Mouse (Mus musculus): ENCODE measurements around the gene Ddah1.

Ddah1 gene

DNA sequence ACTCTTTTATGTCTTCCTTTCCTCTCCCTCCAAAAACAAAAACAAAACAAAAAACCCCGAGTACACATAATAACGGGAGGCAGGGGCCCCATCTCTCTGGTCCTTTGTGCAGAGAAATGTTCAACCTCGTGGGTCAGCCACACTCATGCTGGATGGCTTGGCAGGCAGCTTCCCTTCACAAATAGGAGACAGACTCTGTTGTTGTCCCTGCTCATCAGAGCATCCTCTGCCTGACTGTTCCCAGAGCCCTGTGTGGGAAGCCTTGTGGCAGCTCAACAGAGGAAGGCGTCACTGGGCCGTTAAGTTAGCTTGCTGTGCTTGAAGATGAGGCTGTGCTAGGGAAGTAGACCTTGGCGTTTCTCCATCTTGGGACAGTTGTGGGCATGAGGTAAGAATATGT lies 58.8 kb downstream of the Ddah1 start:
- DNase-seq (ENCODE audit: low spot score) = no peak

DNA sequence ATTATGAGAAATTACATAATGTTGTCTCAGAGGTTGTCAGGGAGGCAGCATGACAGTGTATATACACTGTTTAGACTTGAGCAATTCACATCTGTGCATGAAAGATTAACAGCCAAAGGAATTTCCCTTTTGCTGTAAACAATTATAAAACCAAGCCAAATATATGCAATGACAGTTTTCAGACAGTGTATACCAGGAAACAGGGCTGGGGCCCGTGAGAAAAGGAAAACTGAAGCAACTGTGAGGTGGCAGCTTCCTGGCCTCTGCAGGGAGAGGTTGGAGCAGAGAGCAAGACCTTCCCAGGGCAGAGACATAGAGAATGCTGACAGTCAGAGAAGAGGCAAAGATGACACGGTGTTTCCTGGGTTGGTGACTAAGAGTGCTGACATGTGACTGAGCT lies 62.0 kb downstream of the Ddah1 start:
- DNase-seq (ENCODE audit: low spot score) = no peak

DNA sequence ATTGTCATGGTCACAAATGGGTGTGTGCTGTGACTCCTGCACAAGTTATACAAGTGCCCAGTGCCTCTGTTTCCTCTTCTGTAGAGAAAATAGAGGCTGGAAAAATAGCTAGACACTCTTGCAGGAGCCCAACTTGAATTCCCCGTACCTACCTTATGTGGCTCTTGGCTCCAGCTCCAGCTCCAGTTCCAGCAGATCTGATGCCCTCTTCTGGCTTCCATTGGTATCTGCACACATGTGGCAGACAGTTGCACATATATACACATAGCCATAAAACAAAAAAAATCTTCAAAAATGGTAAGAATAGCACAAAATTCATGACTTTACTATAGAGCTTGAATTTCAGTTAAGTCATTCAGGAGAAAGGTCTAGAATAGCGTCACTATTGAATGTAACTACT lies 62.5 kb downstream of the Ddah1 start:
- no peak for DNase-seq (ENCODE audit: low spot score)

DNA sequence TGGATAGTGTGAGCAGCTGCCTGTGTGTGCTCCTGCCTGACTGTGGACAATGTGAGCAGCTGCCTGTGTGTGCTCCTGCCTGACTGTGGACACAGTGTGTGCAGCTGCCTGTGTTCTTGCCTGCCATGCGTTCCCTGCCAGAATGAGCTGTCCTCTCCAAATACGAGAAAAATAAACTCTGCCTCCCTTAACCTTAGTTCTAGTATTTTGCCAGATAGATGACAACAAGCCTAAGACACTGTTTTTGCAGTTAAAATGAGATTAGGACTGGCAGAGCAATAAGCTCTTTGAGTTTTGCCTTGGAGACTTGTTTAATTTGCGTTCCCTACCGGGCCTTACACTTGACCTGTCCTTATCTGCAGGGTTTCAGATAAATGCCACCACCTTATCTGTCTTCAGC lies 63.7 kb downstream of the Ddah1 start:
- no peak for DNase-seq (ENCODE audit: low spot score)

DNA sequence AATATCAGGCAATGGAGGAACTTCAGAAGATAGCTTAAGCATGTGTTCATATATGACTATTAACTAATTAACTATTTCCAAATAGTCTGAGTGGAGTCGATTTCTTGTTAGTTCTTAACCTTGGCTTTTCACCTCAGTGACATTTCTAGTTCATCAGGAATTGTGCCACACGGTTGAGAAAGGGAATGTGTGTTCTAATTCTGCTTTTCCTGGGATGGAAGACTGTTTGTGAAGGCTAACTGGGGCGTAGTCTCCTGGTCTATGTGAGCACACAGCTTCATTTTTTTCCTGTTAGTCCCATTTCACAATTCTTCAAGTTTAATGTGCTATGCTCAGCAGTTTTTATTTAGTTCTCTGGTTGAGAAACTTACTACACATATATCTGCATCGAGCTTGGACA lies 65.2 kb downstream of the Ddah1 start:
- no peak for DNase-seq (ENCODE audit: low spot score)

DNA sequence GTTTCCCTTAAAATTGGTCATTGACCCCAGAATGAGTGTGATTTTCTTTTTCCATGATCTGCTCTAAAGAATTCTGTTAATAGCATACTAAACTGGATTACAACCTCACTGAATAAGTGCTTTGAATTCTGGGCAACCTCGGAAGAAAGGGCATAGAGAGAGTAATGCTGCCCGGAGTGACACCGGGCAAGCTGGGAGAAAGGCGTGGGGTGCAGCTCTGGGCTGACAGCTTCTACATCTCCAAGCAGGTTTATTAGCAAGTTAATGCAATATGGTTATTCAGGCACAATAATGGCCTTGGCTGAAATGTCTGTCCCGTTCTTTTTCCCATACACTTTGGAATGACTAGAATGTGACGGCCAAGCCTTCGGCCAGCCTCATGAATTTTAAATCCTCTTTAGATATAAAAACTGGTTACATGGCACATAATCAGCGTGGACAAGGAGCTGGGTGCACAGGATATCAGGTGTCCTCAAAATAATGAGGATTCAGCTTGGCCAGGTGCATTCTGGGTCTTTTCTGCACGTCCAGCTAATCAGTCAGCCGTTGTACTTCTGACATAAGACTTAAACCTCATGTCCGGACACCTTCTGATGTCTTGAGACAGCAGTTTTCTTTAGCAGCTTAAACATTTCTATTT lies 67.1 kb downstream of the Ddah1 start:
- DNase-seq (ENCODE audit: low spot score) = no peak

DNA sequence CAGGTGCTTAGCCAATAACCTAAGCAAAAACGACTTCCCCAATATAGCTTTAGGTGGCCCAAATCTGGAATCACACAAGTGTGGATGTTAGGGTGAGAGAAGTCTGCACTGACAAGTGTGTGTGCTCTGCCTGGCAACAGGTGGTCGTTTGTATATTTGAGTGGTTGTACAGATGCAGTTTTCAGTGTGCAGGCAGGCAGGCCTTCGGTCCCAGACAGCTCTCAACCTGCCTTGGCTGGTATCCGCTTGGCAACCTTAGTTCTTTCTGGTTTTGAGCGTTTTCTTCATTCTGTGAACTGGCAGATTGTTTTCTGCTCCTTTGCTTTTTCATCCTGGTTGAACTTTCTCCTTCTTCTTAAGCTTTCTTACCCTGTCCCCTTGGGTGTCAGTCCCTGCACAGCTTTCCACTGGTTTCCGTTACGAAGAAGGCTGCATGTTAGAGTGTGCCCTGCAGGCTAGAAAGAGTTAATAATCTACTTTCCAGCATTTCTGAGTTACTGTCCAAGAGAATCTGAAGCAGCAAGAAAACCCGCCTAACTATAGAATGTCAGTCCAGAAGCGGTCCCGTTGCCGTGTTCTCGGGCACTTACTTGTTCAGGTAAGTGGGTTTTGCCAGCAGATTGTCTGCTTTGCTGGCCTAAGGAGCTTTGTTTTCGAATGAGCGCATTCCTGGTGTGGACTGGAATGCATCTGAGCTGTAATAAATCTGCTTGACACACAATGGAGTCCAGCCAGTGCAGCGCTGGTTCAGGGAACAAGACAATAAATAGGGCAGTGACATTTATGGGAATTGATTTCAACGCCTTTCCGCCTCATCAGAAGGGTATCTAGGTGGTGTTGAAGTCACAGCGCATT lies 68.9 kb downstream of the Ddah1 start:
- peak; percentile 33 for DNase-seq (ENCODE audit: low spot score)

DNA sequence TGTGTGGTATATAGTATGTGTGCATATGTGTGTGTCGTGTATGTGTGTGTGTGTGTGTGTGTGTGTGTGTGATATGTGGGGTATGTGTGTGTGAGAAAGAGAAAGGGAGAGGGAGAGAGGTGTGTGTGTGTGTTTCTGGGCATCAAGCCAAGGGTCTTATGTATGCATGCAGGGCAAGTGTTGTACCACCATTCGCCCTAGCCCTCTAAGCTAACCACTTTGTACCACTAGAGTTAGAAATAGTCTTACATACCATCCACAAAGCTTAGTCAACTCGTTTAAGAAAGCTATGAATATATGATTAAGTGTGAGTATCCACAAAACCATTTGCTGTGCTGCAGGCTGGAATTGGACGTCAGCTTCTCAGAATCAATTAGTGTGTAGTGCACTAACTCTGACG lies 70.4 kb downstream of the Ddah1 start:
- DNase-seq (ENCODE audit: low spot score) = no peak

DNA sequence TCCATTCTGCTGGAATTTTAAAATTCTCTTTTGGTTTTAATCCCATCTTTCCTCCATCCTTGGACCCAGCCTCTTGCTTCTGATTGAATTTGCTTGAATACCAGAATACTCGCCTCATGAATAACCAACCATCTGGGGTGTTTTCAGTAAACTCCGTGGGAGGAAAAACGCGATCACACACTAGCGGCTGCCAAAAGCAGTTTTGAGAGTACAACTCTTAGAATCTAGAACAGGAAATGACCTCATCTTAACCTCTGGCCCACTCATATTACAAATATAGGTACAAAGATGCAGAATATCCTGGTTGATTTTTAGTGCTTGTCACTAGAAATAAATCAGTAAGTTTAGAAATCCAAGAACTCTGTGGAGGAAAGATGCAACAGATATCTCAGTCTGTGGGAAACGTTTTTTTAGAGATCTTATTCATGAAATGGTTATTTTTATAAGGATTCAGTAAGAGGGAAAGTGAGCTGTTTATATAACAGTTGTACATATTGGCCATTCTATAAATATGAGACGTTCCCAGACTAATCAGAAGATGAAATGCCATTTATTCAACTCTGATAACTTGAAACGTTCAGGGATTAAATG lies 75.6 kb downstream of the Ddah1 start:
- no peak for DNase-seq (ENCODE audit: low spot score)

DNA sequence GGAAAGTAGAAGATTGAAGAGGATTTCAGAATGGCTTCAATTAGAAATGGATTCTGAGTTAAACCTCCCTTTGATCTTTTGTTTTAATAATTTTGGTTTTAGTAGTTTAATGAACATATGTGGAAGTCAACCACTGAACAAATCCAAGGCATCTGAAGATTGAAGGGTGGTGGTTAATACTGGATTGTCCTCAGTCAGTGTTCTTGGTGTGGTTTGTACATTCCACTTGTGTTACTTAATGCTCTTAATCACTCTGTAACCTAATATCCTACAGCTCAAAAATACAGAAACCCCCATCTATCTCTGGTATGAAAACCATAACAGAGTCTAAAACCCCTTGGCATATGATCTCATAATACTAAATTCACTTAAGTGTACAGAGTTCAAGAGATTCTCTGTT lies 79.8 kb downstream of the Ddah1 start:
- no peak for DNase-seq (ENCODE audit: low spot score)

DNA sequence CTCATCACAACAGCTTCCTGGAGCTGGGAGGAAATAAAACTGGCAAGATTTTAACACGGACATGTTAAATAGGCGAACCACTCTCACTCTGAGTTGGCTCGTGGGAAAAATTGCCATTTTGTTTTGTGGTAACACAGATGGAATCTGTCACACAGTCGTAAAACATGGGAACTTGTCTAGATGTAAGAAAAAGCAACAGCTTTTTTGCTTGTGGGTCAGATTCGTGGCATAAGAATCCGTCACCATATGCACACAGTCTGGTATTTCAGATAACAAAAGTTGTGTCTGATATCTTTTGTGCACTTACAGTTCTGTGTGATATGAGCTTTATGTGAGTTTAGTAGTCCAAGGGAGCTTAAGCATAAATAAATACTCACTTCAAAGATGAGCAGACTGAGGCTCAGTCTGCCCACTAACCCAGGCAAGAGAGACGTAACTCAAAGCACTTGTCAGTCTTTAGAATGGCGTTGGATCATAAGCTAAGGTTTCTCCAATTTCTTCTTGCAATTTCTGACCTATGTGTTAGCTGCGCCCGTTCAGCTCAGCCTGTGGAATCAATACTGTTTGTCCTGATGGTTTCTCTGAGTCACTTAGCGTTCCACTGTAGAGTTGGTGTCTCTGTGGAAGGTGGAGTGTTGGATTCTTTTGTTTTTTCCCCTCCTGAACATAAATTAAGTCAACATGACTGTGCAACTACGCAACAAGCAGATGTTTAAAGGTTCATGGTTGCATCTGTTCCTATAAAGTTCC lies 83.7 kb downstream of the Ddah1 start:
- DNase-seq (ENCODE audit: low spot score) = no peak

DNA sequence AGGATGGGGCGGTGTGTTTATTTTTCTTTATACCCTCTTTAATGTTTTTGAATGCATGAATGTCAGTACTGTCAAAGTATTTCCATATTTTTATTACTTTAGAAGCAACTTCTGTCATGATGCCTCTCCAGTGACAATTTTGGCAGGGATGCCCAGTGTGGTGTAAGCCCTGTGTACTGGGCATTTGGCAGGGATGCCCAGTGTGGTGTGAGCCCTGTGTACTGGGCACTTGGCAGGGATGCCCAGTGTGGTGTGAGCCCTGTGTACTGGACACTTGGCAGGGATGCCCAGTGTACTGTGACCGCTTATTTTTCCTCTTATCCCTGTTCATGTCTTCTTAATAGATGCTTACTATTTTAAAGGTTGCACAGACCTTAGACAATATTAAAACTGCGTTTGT lies 85.4 kb downstream of the Ddah1 start:
- no peak for DNase-seq (ENCODE audit: low spot score)

DNA sequence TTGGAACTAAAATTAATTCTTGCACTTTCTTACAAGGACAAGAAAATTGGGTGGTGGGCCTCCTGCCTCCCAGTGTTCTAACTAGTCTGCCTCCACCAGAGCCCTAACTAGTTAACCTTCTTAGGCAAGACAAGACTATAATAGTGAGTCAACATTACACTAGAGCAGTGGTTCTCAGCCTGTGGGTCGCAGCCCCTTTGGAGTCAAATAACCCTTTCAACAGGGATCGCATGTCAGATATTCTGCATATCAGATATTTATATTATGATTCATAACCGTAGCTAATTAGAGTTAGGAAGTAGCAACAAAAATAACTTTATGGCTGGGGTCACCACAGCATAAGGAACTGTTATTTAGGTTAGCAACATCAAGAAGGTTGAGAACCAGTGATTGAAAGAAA lies 86.4 kb downstream of the Ddah1 start:
- no peak for DNase-seq (ENCODE audit: low spot score)

DNA sequence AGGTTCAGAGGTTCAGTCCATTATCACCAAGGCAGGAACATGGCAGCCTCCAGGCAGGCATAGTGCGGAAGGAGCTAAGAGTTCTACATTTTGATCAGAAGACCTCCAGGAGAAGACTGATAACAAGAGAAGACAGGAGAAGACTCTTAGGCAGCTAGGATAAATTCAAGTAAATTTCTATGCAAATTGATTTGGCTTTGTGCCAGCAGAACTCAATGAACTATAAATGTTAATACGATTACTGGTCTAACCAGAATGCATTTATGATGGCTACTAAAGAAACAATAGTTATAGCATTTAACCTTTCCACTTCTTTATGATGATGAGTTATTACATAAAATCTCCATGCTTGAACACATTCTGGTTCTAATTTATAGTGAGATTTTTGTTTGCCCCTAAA lies 87.8 kb downstream of the Ddah1 start:
- DNase-seq (ENCODE audit: low spot score) = no peak

DNA sequence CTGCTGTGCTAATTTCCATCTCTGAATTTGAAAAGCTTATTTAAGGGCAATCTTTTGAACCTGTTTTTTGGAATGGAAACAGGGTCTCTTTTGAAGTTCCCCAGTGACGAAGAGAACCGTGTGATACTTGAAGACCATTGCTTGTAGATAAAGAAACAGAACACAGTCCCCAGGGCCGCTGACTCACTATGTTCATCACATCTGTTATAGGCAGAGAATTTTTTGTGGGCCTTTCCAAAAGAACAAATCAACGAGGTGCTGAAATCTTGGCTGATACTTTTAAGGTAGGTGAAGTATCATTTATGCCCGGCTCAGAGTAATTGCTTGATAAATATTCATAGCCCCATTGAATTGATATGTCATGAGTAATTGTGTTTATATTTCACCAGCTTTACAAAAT lies 93.6 kb downstream of the Ddah1 start:
- DNase-seq (ENCODE audit: low spot score) = no peak

DNA sequence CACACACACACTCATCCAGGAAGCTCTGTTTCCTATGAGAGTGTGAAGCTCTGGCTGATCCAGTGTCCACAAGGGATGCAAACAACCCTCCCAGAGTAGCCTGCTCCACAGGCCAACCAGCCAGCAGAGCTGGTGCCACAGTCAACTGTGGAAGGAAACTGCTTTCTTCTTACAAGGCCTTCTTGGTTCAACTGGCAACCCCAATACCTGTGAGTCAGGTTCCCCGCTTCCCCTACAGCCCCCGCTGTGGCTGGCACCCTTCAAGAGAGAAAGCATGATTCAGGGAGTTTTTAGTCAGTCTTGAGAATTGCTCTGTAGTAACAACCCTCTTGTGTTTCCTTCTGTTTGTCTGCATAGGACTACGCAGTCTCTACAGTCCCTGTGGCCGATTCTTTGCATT lies 94.3 kb downstream of the Ddah1 start:
- DNase-seq (ENCODE audit: low spot score) = no peak

DNA sequence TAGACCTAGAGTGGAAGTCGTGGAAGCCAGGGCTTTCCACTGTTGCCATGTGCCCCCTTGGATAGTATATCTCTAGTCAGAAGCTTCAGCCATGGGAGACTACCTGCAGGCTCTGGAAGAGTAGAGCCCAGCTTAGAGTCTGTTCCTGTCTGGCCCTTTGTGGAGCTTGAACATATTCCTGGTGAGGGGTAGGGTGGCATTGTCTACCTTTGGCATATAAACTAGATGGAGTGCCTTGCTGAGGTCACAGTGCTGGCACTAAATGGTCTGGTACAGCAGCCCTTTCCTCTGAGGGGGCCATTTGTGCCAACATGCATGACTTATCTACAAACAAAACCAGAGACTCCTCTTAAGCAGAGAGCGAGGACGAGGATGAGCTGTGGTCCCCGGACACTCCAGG lies 95.2 kb downstream of the Ddah1 start:
- DNase-seq (ENCODE audit: low spot score) = no peak

DNA sequence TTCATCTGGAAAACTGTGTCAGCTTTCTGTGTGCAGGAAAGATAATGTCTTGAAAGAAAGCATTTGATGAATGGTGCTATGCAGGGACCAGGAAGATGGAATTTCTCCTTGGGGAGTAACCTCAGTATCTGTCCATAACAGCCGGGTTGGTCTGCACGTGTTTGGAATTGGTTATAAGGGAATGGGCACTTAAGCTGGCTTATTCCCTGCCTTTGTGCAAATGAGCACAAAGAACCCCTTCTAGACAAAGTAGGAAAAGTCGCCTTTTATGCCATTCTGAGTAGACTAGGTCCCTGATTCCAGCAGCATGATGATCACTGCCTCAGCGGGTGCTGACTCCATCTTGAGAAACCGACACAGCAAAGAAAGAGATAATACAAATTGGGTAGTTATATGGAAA lies 96.0 kb downstream of the Ddah1 start:
- no peak for DNase-seq (ENCODE audit: low spot score)

DNA sequence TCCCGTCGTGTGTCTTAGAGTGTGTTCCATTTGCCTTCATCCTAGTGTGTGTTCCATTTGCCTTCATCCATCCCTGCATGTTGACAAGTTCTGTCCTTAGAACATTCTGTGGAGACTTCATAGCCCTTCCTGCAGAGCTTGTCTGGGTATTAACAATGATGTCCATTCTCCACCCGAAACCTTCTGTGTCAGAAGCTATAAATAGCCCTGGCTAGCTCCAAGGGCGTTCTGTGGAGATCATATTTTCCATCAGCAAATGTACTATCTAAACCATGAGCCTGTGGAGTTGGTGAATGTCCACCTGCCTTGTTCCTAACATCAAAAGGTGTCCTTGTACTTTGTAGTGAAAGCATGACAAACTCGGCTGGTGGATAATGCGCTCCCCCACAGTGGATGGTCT lies 96.8 kb downstream of the Ddah1 start:
- no peak for DNase-seq (ENCODE audit: low spot score)

DNA sequence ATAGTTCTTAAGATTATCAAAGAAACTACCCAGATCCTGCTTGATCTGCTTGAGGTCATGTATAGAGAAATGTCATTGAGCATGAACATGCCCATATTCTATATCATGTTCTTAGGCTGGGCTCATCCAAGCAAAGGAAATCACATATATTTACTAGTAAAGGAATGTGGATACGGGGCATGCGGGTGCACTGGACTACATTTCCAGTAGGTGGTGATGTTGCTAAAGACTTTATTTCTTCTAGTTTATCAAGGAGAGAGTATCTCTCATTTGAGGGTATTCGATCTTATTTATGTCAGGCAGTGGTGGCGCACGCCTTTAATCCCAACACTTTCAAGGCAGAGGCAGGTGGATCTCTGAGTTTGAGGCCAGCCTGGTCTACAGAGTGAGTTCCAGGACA lies 99.9 kb downstream of the Ddah1 start:
- no peak for DNase-seq (ENCODE audit: low spot score)

DNA sequence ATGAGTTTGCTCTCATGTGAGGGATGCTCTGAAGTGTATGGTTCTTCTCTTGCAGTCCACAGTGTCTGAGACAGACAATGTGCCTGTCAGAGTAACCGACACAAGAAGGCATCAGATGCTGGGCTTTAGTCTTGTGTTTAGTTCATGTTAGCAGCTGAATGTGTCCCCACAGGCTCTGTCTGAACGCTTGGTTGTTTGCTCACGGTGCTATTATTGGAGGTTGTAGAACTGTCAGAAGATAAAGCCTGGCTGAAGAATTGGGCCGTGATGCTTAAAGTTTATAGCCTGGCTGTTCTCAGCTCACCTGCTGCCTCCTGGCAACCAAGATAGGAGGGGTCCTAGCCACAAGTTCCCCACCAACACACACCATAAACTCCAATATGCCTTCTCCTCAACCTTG lies 104.0 kb downstream of the Ddah1 start:
- no peak for DNase-seq (ENCODE audit: low spot score)

DNA sequence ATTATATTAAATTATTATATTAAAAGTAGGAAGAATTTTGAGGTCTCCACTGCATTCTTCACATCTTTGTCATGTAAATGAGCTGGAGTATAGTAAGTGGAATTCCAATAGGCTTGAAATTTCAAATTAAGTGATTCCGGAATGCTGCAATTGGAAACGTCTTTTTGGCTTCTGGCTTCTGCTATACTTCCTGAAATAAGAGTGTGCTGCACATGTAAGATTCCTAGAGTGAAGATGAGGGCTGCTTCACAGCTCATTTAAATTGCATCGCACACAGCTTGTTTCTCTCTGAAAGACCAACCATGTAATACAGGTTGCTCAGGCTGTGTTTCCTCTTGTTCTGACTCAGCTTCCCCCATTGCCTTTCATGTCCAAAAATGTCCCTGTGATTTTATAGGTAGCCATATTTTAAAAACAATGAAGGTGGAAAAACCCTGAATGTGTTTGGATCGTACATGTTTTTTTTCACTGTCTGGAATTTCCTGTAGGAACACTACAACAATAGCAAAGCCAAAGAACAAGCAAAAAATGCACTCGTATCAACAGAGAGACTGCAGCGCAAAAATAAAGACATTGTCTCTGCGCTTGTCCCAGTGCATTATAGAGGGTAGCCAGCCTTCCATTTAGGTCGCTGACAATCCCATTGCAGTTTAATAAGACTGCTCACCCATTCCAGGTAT lies 105.7 kb downstream of the Ddah1 start:
- DNase-seq (ENCODE audit: low spot score) = no peak

Measured in ovary, postnatal 36 days (tissue).